Mouse (Mus musculus): ENCODE measurements around the gene Gse1.

GRCm38 (mm10) chr8:120414216-120414615 is 186.0 kb downstream of the Gse1 start:
- TF ChIP-seq CTCF (IDR thresholded peaks at IDR 0.05; ENCODE audit: borderline replicate concordance, extremely low read depth, insufficient read depth, insufficient read length) (no peak), POLR2A (IDR thresholded peaks at IDR 0.05; ENCODE audit: borderline replicate concordance, extremely low read depth, insufficient read depth, insufficient read length, poor library complexity, severe bottlenecking) (no peak)

All from brain, embryonic 14.5 days (tissue).